Mouse (Mus musculus): Measurements from ENCODE around the gene Oaf. TPM values are rescaled to one million over a fixed set of nuclear protein-coding genes. Genes with fewer than 3 reads are reported as not detected.

Gene Oaf
- polyA plus RNA-seq, 1 experiment from 2014 or later = 59.5 TPM

Other genes with a start within 250 kb of the Oaf start
- 14.6 and 15.5 TPM in 2 replicates for gene Arhgef12, start 132.7 kb downstream of the Oaf start, polyA plus RNA-seq (2015; fragmentation: Nextera tagmentation; extraction: Ambion mirVana)
- gene Tmem136, start 123.3 kb downstream of the Oaf start, polyA plus RNA-seq (2015; fragmentation: Nextera tagmentation; extraction: Ambion mirVana) = 7.5 and 8.6 TPM in 2 replicates
- gene Pou2f3, start 29.5 kb downstream of the Oaf start, polyA plus RNA-seq (2015; fragmentation: Nextera tagmentation; extraction: Ambion mirVana) = 0.17 TPM in 1 of 2 replicates, not detected in the other
- gene Trim29, start 70.9 kb upstream of the Oaf start, polyA plus RNA-seq (2015; fragmentation: Nextera tagmentation; extraction: Ambion mirVana) = 1.3 and 1.4 TPM in 2 replicates

Measured in kidney, embryonic 15.5 days (tissue).